Mouse (Mus musculus): ENCODE results near the gene Dvl3.
A peak's percentile ranks its signal among the peaks of the same experiment; 100 is the strongest.
"Not testable (repeated sequence)": the region's sequence is repeated elsewhere in the genome, so short reads cannot be mapped to it uniquely, and the experiment has no call there.

The Dvl3 gene

DNA sequence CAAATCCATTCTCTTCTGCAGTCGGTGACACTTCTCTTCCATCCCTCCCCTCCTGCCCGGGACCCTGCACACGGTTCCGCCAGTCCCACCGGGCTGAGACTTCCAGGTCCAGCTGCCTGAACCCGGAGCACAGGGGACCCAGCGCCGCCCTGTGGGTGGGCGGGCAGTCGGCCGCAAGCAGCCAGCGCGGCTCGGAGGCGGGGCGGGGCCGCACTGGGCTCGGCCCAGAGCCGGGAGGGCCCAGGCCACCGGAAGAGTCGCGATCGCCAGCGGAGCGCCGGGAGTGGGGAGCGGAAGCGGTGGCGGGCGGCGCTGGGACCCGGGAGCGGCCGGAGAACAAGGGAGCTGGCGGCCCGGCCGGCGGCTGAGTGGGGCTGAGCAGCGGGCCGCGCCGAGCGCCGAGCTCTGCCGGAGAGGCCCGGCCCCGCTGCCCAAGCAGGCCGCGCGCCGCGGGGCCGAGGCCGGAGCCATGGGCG lies at the start of gene Dvl3:
Gene Dvl3, plus strand, starts transcription at position 257 of the 476 bp plus-strand sequence.
- peak; percentile 96 for DNase-seq

- no peak for DNase-seq
Measured at GRCm38 (mm10) chr16:20470981-20471380, 45.8 kb upstream of the Dvl3 start.

GRCm38 (mm10) chr16:20471686-20472085 lies 45.1 kb upstream of the Dvl3 start:
- no peak for DNase-seq

GRCm38 (mm10) chr16:20473748-20474147 lies 43.0 kb upstream of the Dvl3 start:
- no peak for DNase-seq

DNA sequence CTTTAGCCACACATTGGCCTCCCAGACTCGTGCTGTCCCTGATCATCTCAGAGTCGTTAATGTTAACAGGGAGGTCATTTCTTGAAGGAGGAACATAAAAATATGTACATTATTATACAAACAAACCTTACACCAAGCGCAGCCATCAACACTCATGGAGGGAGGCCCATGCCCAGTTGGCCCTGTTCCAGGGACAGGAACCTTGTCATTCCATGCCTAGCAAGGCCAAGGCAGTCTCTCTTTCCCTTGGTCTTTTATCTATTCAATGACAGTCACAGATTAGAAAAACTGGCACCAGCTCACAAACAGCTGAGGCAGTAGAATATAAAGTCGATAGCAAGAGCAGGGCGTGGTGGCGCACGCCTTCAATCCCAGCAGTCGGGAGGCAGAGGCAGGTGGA lies 42.6 kb upstream of the Dvl3 start:
- no peak for DNase-seq

DNA sequence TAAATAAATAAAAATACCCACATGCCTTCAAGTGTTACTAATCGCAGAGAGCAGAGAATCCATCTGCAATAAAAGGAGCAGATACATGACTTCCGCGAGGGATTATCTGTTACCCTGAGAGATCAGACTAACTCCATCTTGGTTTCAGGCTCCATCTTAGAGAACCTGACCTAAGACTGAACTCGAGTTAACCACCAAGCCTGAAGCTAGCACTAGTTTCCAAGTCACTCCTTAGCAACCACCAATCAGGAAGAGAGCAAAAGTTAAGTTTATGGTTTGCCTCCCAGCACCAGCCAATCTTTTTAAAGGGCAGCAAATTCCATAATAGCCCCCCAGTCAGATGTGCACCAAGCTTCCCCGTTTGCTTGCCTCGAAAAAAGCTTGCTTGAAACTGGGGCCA lies 42.0 kb upstream of the Dvl3 start:
- DNase-seq: no peak

GRCm38 (mm10) chr16:20475335-20475734 lies 41.4 kb upstream of the Dvl3 start:
- DNase-seq: no peak

DNA sequence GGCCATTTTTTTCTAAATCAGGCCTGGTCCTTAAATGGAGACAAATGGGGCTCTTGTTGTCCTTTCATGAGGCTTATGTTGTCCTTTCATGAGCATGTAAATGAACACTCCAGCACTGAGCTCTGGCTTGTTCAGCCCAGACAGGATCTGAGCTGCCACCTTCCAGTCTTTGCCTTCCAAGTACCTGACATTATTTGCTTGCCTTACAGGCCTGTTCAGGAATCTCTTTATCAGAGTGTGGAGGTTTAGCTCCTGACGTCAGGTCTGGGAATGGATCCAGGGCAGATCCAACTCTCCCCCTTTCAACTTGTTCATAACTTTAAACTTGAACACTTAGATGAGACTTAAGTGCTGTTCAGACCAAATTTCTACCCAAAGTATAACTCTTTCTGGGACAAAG lies 39.9 kb upstream of the Dvl3 start:
- peak; percentile 21 for DNase-seq

DNA sequence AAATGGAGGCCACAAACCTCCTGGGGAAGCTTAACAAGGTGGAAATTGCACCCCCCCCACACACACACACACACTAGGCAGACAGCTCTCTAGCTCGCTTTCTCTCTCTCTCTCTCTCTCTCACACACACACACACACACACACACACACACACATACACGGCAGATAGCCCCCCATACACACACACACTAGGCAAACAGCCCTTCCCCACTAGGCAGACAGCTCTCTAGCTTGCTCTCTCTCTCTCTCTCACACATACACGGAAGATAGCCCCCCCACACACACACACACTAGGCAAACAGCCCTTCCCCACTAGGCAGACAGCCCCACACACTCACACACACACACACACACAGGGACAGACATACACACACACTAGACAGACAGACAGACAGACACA lies 39.5 kb upstream of the Dvl3 start:
- no peak for DNase-seq

DNA sequence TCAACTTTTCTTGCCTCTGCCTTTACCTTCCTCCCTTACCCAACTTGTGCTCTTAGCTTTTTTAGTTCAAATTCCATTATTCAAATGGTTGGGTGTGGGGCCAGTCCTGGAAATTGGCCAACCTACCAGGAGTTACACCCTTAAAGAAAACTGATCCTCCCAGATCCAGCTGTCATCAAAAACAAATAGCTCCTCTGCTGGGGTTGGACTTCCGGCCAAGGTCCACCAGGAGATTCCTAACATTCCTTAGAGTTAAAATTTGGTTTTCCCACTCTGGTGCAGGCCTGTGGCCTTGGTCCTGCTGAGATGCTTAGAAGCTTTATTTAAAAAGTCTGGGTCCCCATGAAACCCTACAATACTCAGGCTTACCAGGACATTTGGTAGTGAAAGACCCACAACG lies 38.3 kb upstream of the Dvl3 start:
- DNase-seq: peak; percentile 59

DNA sequence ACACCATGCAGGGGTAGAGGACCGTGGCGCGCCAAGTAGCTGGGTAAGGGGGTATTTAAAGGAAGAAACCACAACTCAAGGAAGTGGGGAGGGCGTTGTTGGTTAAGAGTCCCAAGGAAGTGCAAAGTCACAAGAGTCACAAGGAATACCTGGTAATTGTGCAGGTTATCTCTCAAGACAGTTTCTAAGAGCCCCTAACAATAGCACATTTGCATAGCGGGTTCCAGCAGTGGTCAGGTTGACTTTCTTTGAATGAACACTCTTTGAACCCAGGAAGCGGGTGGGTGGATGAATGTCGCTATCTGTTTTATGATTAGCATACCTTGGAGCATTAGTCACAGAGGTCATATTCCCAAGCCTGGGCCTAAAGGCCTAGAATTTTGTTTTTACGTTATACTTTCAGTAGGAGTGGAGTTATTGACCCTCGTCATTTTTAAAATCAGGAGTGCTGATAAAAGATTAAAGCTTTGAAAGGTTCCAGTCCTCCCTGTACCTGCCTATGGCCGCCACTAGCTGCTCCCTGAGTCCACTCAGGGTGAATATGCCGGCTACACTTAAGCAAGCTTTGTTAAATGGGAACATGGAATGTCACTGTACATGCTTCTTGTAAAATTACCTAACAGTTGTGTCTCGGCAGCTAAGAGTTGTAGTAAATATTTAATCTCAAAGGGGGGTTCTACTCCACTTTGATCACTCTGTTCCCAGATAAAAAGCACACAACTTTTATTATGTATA lies 37.6 kb upstream of the Dvl3 start:
- not testable (repeated sequence) for DNase-seq

- DNase-seq: peak; percentile 44
Measured at GRCm38 (mm10) chr16:20480115-20480514, 36.7 kb upstream of the Dvl3 start.

GRCm38 (mm10) chr16:20481746-20482145 lies 35.0 kb upstream of the Dvl3 start:
- no peak for DNase-seq

GRCm38 (mm10) chr16:20483716-20484115 lies 33.1 kb upstream of the Dvl3 start:
- not testable (repeated sequence) for DNase-seq

GRCm38 (mm10) chr16:20485061-20485460 lies 31.7 kb upstream of the Dvl3 start:
- DNase-seq: no peak

DNA sequence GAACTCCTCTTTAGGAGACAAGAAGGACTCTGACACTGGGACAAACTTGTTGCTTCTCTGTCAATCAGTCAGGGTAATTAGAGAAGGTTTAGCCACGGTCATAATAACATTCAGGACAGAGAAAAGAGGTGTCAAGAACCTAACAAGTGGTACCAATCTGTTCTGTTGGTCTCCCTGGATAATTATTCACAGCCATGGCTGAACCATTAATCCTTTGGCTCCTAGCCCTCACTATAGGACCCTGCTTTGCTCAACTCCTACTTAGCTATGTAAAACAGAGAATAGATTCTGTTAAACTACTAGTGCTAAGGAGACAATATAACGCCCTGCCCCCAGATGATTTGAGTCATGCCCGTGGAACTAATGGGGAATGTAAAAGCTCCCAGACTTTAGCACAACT lies 30.7 kb upstream of the Dvl3 start:
- DNase-seq: peak; percentile 47

DNA sequence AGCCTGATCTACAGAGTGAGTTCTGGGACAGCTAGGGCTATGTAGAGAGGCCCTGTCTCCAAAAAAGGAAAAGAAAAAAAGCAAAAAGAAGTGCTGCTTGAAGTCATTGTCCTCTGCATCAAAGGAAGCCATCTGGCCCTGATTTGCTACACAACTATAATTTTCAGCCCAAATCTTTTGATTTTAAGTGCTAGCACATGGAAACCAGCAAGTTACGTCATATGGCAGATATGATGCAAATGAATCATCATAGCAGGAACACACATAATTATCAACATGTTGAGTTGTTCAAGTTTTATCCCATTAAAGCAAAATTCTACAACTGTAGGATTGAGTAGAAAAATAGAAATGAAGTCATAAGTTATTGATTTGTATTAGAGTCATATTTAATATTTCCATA lies 28.6 kb upstream of the Dvl3 start:
- no peak for DNase-seq

DNA sequence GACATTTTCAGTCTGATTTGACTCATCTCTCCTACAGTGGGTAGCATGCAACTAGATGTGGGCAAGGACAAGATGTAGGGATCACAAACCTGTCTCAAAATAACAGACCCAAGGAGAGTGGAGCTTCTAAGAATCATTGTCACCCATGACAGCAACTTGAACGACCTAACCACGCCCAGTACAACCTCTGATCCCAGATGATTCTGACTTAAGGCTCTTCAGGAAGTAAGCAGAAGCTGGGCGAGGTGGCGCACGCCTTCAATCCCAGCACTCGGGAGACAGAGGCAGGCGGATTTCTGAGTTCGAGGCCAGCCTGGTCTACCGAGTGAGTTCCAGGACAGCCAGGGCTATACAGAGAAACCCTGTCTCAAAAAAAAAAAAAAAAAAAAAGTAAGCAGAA lies 28.0 kb upstream of the Dvl3 start:
- DNase-seq: not testable (repeated sequence)

- no peak for DNase-seq
Measured at GRCm38 (mm10) chr16:20489233-20489632, 27.5 kb upstream of the Dvl3 start.

DNA sequence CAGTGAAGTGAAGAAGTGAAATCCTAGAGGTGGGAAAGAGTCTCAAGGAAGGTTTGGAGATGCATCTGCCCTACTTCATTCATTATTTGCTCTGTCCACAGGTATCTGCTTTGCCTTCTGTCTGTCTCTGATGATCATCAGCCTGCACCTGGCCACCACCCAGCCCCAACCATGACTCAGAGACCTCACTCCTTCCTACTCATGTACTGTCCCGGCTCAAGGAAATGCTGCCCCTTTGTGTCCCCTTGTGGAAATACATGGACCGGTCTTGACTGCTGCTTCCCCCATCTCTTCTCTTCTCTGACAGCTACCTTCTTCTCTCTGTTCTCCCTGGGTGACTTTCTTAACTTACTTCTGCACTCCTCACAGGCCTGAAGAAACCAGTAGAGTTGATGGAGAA lies 26.2 kb upstream of the Dvl3 start:
- DNase-seq: no peak

- no peak for DNase-seq
Measured at GRCm38 (mm10) chr16:20491301-20491700, 25.5 kb upstream of the Dvl3 start.

DNA sequence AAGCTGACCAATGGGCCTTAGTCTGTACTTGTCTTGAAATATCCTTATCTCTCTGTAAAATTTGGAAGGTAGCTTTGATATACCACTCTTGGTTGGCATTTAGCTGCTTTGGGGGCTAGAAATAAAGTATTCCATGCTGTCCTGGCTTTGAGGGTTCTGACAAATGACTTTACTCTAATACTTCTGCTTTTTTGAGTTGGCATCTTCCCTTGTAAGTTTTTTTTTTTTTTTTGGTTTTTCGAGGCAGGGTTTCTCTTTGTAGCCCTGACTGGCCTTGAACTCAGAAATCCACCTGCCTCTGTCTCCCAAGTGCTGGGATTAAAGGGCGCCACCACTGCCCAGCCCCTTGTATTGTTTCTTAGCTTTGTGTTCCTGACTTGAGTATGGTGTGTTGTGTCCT lies 23.3 kb upstream of the Dvl3 start:
- DNase-seq: no peak

DNA sequence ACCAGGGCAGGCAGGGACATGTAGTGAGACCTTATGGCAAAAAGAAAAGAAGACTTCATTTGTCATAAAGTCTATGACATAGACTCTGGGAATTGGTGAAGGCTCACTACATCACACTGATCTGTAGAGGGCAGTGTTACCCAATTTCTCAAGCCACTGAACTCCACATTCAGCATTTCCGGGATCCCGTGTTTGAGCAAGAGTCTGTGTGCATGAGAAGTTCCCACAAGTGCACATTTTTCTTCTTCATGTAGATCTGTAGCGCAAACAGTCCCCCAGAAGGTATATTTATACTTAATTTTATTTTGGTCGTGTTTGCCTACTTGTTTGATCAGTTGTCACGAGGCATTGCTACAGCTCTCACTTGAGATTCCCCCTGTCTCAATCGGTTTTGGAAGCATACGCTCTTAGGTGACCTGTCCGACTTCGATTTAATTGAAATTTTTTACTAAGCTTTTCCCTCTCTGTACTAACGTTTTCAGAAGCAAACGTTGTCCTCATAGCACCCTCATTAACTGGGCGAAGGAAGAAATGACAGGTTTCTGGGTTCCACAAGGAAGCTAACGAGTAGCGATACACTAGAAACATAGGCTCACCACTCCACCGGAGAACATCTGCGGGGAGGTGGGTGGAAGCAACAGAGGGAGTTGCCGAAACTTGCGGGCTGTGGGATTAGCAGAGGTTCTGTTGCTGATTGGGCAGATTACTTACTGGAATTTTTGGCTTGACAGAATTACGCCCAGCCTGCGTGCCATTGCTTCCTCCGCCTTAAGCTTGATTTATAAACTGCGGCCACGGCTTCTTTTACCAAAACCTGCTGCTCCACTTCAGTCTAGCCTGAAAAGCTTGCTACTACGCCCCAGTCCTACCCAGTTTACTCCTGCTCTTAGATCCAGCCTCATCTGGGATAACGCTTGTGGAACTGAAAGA lies 19.8 kb upstream of the Dvl3 start:
- DNase-seq: peak; percentile 79

Data from kidney, postnatal 14 days (tissue).